Mouse (Mus musculus) right cerebral cortex, postnatal 36 days (tissue): ENCODE results near the gene Fscn2.
"Not testable (repeated sequence)": the region's sequence is repeated elsewhere in the genome, so short reads cannot be mapped to it uniquely, and the experiment has no call there.

ENCODE experiments used
- DNase-seq, 2 experiments: peaks; one replicate each; pipeline ENCODE4 v3.0.0; 2022; ENCODE audit warnings: low spot score in 2 of 2, mixed read lengths in 1 of 2

Fscn2 gene

GRCm38 (mm10) chr11:120397602-120398001, 36.3 kb downstream of the Fscn2 start:
- no peak for DNase-seq

- no peak for DNase-seq
These were observed 38.0 kb downstream of the Fscn2 start for GRCm38 (mm10) chr11:120399319-120399718.

- no peak for DNase-seq
These were observed 43.5 kb downstream of the Fscn2 start for GRCm38 (mm10) chr11:120404814-120405213.

DNA sequence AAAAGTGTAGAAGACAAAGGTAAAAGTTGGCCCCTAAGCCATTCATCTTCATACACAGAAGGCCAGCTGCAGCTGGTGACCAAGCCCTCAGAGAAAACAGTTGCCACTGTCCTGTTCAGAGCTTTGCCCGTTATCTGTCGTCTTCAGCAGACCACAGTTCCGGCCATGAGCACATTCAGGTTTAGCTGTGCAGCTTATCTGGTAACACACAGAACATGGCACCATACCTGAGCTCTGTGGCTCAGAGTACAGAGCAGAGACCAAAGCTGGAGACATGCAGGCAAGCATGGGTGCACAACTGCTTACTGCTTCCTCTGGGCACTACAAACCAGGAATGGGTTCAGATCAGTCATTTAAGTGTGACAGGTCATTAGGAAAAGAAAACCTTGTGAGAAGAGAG, 44.5 kb downstream of the Fscn2 start:
- no peak for DNase-seq

GRCm38 (mm10) chr11:120406445-120406844, 45.1 kb downstream of the Fscn2 start:
- no peak for DNase-seq

GRCm38 (mm10) chr11:120413621-120414020, 52.3 kb downstream of the Fscn2 start:
- not testable (repeated sequence) for DNase-seq
